Mouse (Mus musculus): ENCODE measurements around the gene Ehd2. TPM values are rescaled to one million over a fixed set of nuclear protein-coding genes. Genes with fewer than 3 reads are reported as not detected.

Gene Ehd2
- polyA plus RNA-seq, 1 experiment, result 104 TPM

DNA sequence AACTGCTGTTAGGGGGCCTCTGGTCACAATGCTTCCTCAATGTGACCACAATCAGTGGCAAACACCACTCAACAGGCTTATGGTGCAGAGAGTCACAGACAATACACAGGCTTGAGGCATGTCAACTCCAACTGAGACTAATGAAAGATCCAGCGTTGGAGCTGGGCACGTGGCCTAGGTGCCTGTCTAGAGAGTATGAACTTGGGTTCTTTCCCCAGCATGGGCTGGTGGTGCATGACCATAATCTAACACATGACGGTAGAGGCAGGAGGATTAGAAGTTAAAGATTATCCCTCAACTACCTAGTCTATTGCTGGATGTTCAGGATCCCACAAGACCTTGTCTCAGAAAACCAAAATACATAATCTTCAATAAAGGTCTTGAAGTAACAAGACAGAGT, 24.4 kb upstream of the Ehd2 start:
- Histone ChIP-seq H3K27me3 (ENCODE audit: control insufficient read depth, insufficient read depth, insufficient read length) (no peaks in the 10 kb centered on the region), H3K79me2 (ENCODE audit: control insufficient read depth, insufficient read depth) (no peaks in the 10 kb centered on the region), H3K36me3 (ENCODE audit: control insufficient read depth, insufficient read depth) (peaks cover 6% of the 10 kb centered on the region), H3K4me3 (no peak overlapping the region), H3K4me2 (ENCODE audit: low read depth) (no peak overlapping the region), H3ac (ENCODE audit: control insufficient read depth, insufficient read length) (no peak overlapping the region)
- TF ChIP-seq MYOD1 (IDR thresholded peaks at IDR 0.05; ENCODE audit: control insufficient read depth in 1 of 3, insufficient read length in 2 of 3, low read depth in 2 of 3) (no peak), MYOG (IDR thresholded peaks at IDR 0.05; ENCODE audit: control insufficient read depth in 1 of 3, insufficient read depth in 1 of 3, insufficient read length in 2 of 3, low read depth in 2 of 3) (no peak), CEBPB (IDR thresholded peaks at IDR 0.05; ENCODE audit: insufficient read depth, poor library complexity, severe bottlenecking) (no peak), SRF (IDR thresholded peaks at IDR 0.05; ENCODE audit: control insufficient read depth, insufficient read length, low read depth) (no peak), E2F4 (IDR thresholded peaks at IDR 0.05; ENCODE audit: insufficient read depth) (no peak), TCF3 (IDR thresholded peaks at IDR 0.05; ENCODE audit: insufficient read length, low read depth) (no peak), MAX (IDR thresholded peaks at IDR 0.05; ENCODE audit: low read depth) (no peak), REST (IDR thresholded peaks at IDR 0.05; ENCODE audit: insufficient read depth, insufficient read length) (no peak), POLR2A (IDR thresholded peaks at IDR 0.05; ENCODE audit: insufficient read length, low read depth) (no peak), TCF12 (IDR thresholded peaks at IDR 0.05; ENCODE audit: insufficient read depth, poor library complexity, severe bottlenecking) (no peak), USF1 (IDR thresholded peaks at IDR 0.05; ENCODE audit: low read depth) (no peak), POLR2AphosphoS2 (IDR thresholded peaks at IDR 0.05; ENCODE audit: insufficient read length, low read depth) (no peak)

DNA sequence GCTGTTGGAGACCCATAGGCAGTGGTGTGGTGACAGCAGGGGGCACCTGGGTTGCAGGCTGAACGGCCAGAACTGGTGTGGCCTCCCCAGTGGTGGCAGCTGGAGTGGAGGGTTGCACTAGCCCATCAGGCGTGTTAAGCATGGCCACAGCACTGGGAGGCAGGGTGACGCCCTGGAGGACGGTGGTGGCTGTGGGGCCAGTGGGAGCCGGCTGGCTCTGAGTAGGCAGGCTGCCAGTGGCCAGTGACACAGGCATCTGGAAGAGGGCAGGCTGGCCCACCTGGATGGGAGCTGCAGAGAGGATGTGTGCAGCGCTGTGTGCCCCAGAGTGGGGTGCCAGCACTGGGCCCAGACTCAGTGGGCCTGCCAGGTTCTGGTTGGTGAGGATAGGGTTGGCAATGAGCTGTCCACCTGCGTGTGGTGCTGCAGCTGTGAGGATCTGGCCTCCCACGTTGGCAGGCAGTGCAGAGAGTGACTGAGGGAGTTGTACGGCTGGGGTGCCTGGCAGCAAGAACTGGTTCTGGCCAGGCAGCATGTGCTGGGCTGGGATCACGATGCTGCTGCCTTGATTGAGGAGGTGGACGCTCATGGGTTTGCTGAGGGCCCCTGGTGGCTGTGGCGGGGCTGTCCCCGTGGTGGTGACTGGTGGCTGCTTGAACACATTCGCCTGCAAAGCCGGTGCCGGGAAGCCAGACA, 20.4 kb upstream of the Ehd2 start:
- H3K4me3 ChIP-seq, result no peak overlapping the region
- no peak overlapping the region for H3ac ChIP-seq (ENCODE audit: control insufficient read depth, insufficient read length)
- TF ChIP-seq MYOD1 (IDR thresholded peaks at IDR 0.05; ENCODE audit: control insufficient read depth in 1 of 3, insufficient read length in 2 of 3, low read depth in 2 of 3) (no peak), TCF12 (IDR thresholded peaks at IDR 0.05; ENCODE audit: insufficient read depth, poor library complexity, severe bottlenecking) (no peak), TCF3 (IDR thresholded peaks at IDR 0.05; ENCODE audit: insufficient read length, low read depth) (no peak), E2F4 (IDR thresholded peaks at IDR 0.05; ENCODE audit: insufficient read depth) (no peak), SRF (IDR thresholded peaks at IDR 0.05; ENCODE audit: control insufficient read depth, insufficient read length, low read depth) (no peak), MAX (IDR thresholded peaks at IDR 0.05; ENCODE audit: low read depth) (no peak), REST (IDR thresholded peaks at IDR 0.05; ENCODE audit: insufficient read depth, insufficient read length) (no peak), MYOG (IDR thresholded peaks at IDR 0.05; ENCODE audit: control insufficient read depth in 1 of 3, insufficient read depth in 1 of 3, insufficient read length in 2 of 3, low read depth in 2 of 3) (no peak), POLR2AphosphoS2 (IDR thresholded peaks at IDR 0.05; ENCODE audit: insufficient read length, low read depth) (no peak), POLR2A (IDR thresholded peaks at IDR 0.05; ENCODE audit: insufficient read length, low read depth) (no peak), CEBPB (IDR thresholded peaks at IDR 0.05; ENCODE audit: insufficient read depth, poor library complexity, severe bottlenecking) (no peak), USF1 (IDR thresholded peaks at IDR 0.05; ENCODE audit: low read depth) (no peak)
- no peaks in the 10 kb centered on the region for H3K36me3 ChIP-seq (ENCODE audit: control insufficient read depth, insufficient read depth)
- H3K79me2 ChIP-seq (ENCODE audit: control insufficient read depth, insufficient read depth), result no peaks in the 10 kb centered on the region
- H3K27me3 ChIP-seq (ENCODE audit: control insufficient read depth, insufficient read depth, insufficient read length), result no peaks in the 10 kb centered on the region
- H3K4me2 ChIP-seq (ENCODE audit: low read depth), result no peak overlapping the region

DNA sequence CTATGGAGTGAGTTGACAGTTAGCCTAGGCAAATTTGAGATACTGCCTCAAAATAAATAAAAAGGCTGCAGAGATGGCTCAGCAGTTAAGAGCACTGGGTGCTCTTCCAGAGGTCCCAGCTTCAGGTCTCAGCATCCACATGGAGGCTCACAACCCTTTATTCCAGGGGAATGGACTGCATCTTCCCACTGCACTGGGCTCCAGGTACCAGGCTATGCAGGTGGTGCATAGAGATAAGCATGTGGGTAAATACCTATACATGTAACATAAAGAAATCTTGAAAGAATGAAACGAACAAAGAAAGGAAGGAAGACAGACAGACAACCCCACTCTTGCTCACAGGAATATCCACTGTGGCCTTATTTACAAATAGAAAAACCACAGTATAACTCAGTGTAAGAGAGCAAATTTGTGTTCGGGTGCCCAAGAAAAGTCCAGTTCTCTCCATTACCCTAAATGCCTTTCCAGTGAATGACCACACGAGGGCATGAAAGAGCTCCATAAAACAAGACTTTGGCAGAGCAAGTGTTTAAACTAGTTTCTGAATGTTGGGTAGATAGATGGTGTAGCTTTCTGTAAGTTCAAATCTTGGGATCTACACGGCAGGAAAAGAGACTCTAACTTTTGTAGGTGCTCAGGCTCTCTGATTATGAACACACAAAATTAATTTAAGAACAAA, 15.5 kb upstream of the Ehd2 start:
- Histone ChIP-seq H3K4me3 (no peak overlapping the region), H3K36me3 (ENCODE audit: control insufficient read depth, insufficient read depth) (no peaks in the 10 kb centered on the region), H3ac (ENCODE audit: control insufficient read depth, insufficient read length) (no peak overlapping the region), H3K27me3 (ENCODE audit: control insufficient read depth, insufficient read depth, insufficient read length) (no peaks in the 10 kb centered on the region), H3K4me2 (ENCODE audit: low read depth) (no peak overlapping the region), H3K79me2 (ENCODE audit: control insufficient read depth, insufficient read depth) (no peaks in the 10 kb centered on the region)
- TF ChIP-seq CEBPB (IDR thresholded peaks at IDR 0.05; ENCODE audit: insufficient read depth, poor library complexity, severe bottlenecking) (no peak), USF1 (IDR thresholded peaks at IDR 0.05; ENCODE audit: low read depth) (no peak), TCF12 (IDR thresholded peaks at IDR 0.05; ENCODE audit: insufficient read depth, poor library complexity, severe bottlenecking) (no peak), MYOG (IDR thresholded peaks at IDR 0.05; ENCODE audit: control insufficient read depth in 1 of 3, insufficient read depth in 1 of 3, insufficient read length in 2 of 3, low read depth in 2 of 3) (no peak), SRF (IDR thresholded peaks at IDR 0.05; ENCODE audit: control insufficient read depth, insufficient read length, low read depth) (no peak)

DNA sequence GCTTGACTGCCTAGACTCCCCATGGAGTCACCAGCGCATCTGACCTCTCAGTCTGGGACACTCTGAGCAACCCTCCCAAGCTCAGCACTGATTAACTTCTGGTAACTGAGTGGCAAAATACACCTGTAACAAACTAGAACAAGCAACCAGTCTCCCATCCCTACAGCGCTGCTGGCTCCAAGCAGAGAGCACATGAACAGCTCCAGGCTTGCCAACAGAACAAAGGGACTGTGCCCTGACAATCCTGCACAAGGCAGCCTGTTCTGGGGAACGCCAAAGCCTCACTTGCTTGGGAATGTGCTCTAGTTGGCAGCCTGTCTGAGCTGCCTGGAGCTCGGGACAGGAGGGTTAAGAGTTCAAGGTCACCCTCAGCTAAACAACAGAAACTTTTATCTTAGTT, 14.2 kb upstream of the Ehd2 start:
- Histone ChIP-seq H3K36me3 (ENCODE audit: control insufficient read depth, insufficient read depth) (no peaks in the 10 kb centered on the region), H3ac (ENCODE audit: control insufficient read depth, insufficient read length) (no peak overlapping the region), H3K4me3 (no peak overlapping the region), H3K4me2 (ENCODE audit: low read depth) (no peak overlapping the region), H3K79me2 (ENCODE audit: control insufficient read depth, insufficient read depth) (no peaks in the 10 kb centered on the region), H3K27me3 (ENCODE audit: control insufficient read depth, insufficient read depth, insufficient read length) (no peaks in the 10 kb centered on the region)
- TF ChIP-seq MAX (IDR thresholded peaks at IDR 0.05; ENCODE audit: low read depth) (no peak), POLR2A (IDR thresholded peaks at IDR 0.05; ENCODE audit: insufficient read length, low read depth) (no peak), TCF12 (IDR thresholded peaks at IDR 0.05; ENCODE audit: insufficient read depth, poor library complexity, severe bottlenecking) (no peak), MYOG (IDR thresholded peaks at IDR 0.05; ENCODE audit: control insufficient read depth in 1 of 3, insufficient read depth in 1 of 3, insufficient read length in 2 of 3, low read depth in 2 of 3) (no peak), SRF (IDR thresholded peaks at IDR 0.05; ENCODE audit: control insufficient read depth, insufficient read length, low read depth) (no peak), E2F4 (IDR thresholded peaks at IDR 0.05; ENCODE audit: insufficient read depth) (no peak), CEBPB (IDR thresholded peaks at IDR 0.05; ENCODE audit: insufficient read depth, poor library complexity, severe bottlenecking) (no peak), USF1 (IDR thresholded peaks at IDR 0.05; ENCODE audit: low read depth) (no peak), REST (IDR thresholded peaks at IDR 0.05; ENCODE audit: insufficient read depth, insufficient read length) (no peak), POLR2AphosphoS2 (IDR thresholded peaks at IDR 0.05; ENCODE audit: insufficient read length, low read depth) (no peak), MYOD1 (IDR thresholded peaks at IDR 0.05; ENCODE audit: control insufficient read depth in 1 of 3, insufficient read length in 2 of 3, low read depth in 2 of 3) (no peak)
